Mouse (Mus musculus) midbrain, embryonic 11.5 days (tissue): Measurements from ENCODE around the gene Adam25. TPM values are rescaled to one million over a fixed set of nuclear protein-coding genes. Genes with fewer than 3 reads are reported as not detected.
"Not testable (repeated sequence)": the region's sequence is repeated elsewhere in the genome, so short reads cannot be mapped to it uniquely, and the experiment has no call there.

Experiments
- ATAC-seq: fragments of 200-750 bp; cut with Nextera tagmentation; 2 replicates; pipeline ENCODE4 v1.8.0; 2017; ENCODE audit warnings: moderate TSS enrichment, moderate library complexity; ENCODE audit not compliant: low FRiP score
- DNase-seq: peaks from one replicate; pipeline ENCODE4 v3.0.0; 2015; ENCODE audit warnings: low spot score; ENCODE audit errors: missing footprints
- H3K27ac ChIP-seq: fragments of 300-500 bp; sonication (generic); 2 replicates; pipeline ENCODE4 v1.5.1; 2014; ENCODE audit warnings: low read depth, low read length
- H3K27me3 ChIP-seq: fragments of 300-500 bp; sonication (generic); 2 replicates; pipeline ENCODE4 v1.6.1; 2014; ENCODE audit warnings: mild to moderate bottlenecking, low read length, moderate library complexity, mixed read lengths; ENCODE audit not compliant: control insufficient read depth, insufficient read depth
- H3K36me3 ChIP-seq: fragments of 300-500 bp; sonication (generic); 2 replicates; pipeline ENCODE4 v1.6.1; 2014; ENCODE audit warnings: mild to moderate bottlenecking, low read length, moderate library complexity, mixed read lengths; ENCODE audit not compliant: control insufficient read depth, insufficient read depth
- H3K4me1 ChIP-seq: fragments of 300-500 bp; sonication (generic); 2 replicates; pipeline ENCODE4 v1.6.1; 2014; ENCODE audit warnings: low read length; ENCODE audit not compliant: control insufficient read depth, insufficient read depth
- H3K4me2 ChIP-seq: fragments of 300-500 bp; sonication (generic); 2 replicates; pipeline ENCODE4 v1.6.1; 2014; ENCODE audit warnings: mild to moderate bottlenecking, moderate library complexity
- H3K4me3 ChIP-seq: fragments of 300-500 bp; sonication (generic); 2 replicates; pipeline ENCODE4 v1.5.1; 2014; ENCODE audit warnings: low read depth, low read length
- H3K9ac ChIP-seq: fragments of 300-500 bp; sonication (generic); 2 replicates; pipeline ENCODE4 v1.6.1; 2014; ENCODE audit warnings: low read length
- H3K9me3 ChIP-seq: fragments of 300-500 bp; sonication (generic); 2 replicates; pipeline ENCODE4 v1.6.1; 2016; ENCODE audit warnings: low read length; ENCODE audit not compliant: control insufficient read depth
- WGBS: fragments of 180-500 bp; shearing (Covaris S2); extraction: QIAGEN DNeasy Blood & Tissue Kit; methylation state at CpG from one replicate; pipeline ENCODE4 v1.1.7; 2014; 5-methylcytosine and 5-hydroxymethylcytosine counted together
- polyA plus RNA-seq: library from polyadenylated mRNA; unstranded; fragments of >200 nt; fragmentation: Nextera tagmentation; extraction: Ambion mirVana; gene quantifications from 2 replicates; pipeline ENCODE4 v1.2.1, GENCODE M21; 2014

Adam25 gene
- not detected in 2 replicates for polyA plus RNA-seq

- H3K4me1 ChIP-seq, H3K9me3 ChIP-seq, H3K36me3 ChIP-seq, H3K4me3 ChIP-seq, ATAC-seq, DNase-seq, H3K27me3 ChIP-seq, H3K4me2 ChIP-seq, H3K9ac ChIP-seq, H3K27ac ChIP-seq: not testable (repeated sequence)
- 63% methylated on average over 1 of the region's 1 CpGs for WGBS
Measured at GRCm38 (mm10) chr8:40751908-40752307, at the start of gene Adam25. Gene Adam25 (plus strand): TSS chr8:40752208.

- H3K9me3 ChIP-seq, H3K4me1 ChIP-seq, H3K4me2 ChIP-seq, H3K27me3 ChIP-seq, H3K36me3 ChIP-seq, ATAC-seq, H3K9ac ChIP-seq, H3K27ac ChIP-seq, H3K4me3 ChIP-seq: not testable (repeated sequence)
- peak; percentile 8 for DNase-seq
- 98% methylated on average over 4 of the region's 4 CpGs for WGBS
Measured at GRCm38 (mm10) chr8:40715406-40715805, 36.6 kb upstream of the Adam25 start.

GRCm38 (mm10) chr8:40715986-40716385, 36.0 kb upstream of the Adam25 start:
- H3K27ac ChIP-seq, result no peak overlapping the region

GRCm38 (mm10) chr8:40783320-40783719, 31.3 kb downstream of the Adam25 start:
- no peak overlapping the region for H3K27ac ChIP-seq
- H3K9me3 ChIP-seq, result no peaks in the 10 kb centered on the region
- H3K9ac ChIP-seq, result no peak overlapping the region
- H3K4me2 ChIP-seq, result no peak overlapping the region
- H3K36me3 ChIP-seq, result no peaks in the 10 kb centered on the region
- no peak overlapping the region for H3K4me3 ChIP-seq
- ATAC-seq (no peak), DNase-seq (no peak)
- H3K27me3 ChIP-seq, result no peaks in the 10 kb centered on the region
- no peaks in the 10 kb centered on the region for H3K4me1 ChIP-seq

More at GRCm38 (mm10) chr8:40715986-40716385, 36.0 kb upstream of the Adam25 start:
- H3K4me3 ChIP-seq, result no peak overlapping the region
- no peaks in the 10 kb centered on the region for H3K4me1 ChIP-seq
- ATAC-seq (no peak), DNase-seq (peak; percentile 47)
- 86% methylated on average over 7 of the region's 7 CpGs for WGBS
- no peaks in the 10 kb centered on the region for H3K36me3 ChIP-seq
- no peak overlapping the region for H3K9ac ChIP-seq
- no peaks in the 10 kb centered on the region; the same call in 1 of the 2 replicates for H3K9me3 ChIP-seq
- H3K27me3 ChIP-seq, result no peaks in the 10 kb centered on the region
- no peak overlapping the region for H3K4me2 ChIP-seq

GRCm38 (mm10) chr8:40792973-40793372, 41.0 kb downstream of the Adam25 start, which contains the start of gene Adam20:
Gene Adam20 (plus strand): TSS chr8:40793273.
- H3K27ac ChIP-seq, H3K4me3 ChIP-seq, H3K9ac ChIP-seq, DNase-seq, H3K9me3 ChIP-seq, H3K27me3 ChIP-seq, H3K4me1 ChIP-seq, ATAC-seq, H3K4me2 ChIP-seq, H3K36me3 ChIP-seq: not testable (repeated sequence)
- 63% methylated on average over 1 of the region's 1 CpGs for WGBS

GRCm38 (mm10) chr8:40803379-40804079, 51.5 kb downstream of the Adam25 start:
- H3K4me2 ChIP-seq, result no peak overlapping the region
- no peaks in the 10 kb centered on the region for H3K9me3 ChIP-seq
- no peaks in the 10 kb centered on the region for H3K36me3 ChIP-seq
- 86% methylated on average over 2 of the region's 2 CpGs for WGBS
- no peak overlapping the region for H3K9ac ChIP-seq
- H3K4me1 ChIP-seq, result no peaks in the 10 kb centered on the region
- no peak for DNase-seq
- H3K27me3 ChIP-seq, result no peaks in the 10 kb centered on the region
- H3K27ac ChIP-seq, result no peak overlapping the region
- no peak overlapping the region for H3K4me3 ChIP-seq
- no peak for ATAC-seq

Other genes starting within 250 kb of the Adam25 start
- not detected in 2 replicates for gene Adam24, start 77.1 kb upstream of the Adam25 start, polyA plus RNA-seq
- gene Adam20, start 41.1 kb downstream of the Adam25 start, polyA plus RNA-seq, result not detected in 2 replicates
- gene Adam39, start 70.8 kb downstream of the Adam25 start, polyA plus RNA-seq, result not detected in 2 replicates